ENCODE assay signal across 13 mouse cellular contexts in genomic region chr5:148690823-148691197, GRCm38 (mm10).
A peak's percentile ranks its signal among the peaks of the same experiment; 100 is the strongest.
DNase-seq lines count a peak whose midpoint lies in the region; ATAC-seq lines count a peak whose summit lies in the region.
"Had no signal": no experiment of that assay in that cellular context is flagged by ENCODE, and none has a peak within 500 bp of the region (broad histone marks: within the 10 kb centered on the region; RNA-seq: fewer than 3 reads in every experiment).

No protein-coding gene starts in this region.

- ATAC-seq in limb, embryonic 12.5 days (ENCODE audit: insufficient number of reproducible peaks, insufficient read depth, low FRiP score, low TSS enrichment, low read depth) = no peak
- ATAC-seq: inflammation-experienced regulatory T-cells, adult 6 months had no signal

- 0 out of 2 replicates have a peak overlapping the region, but pooled peaks have one; percentile 4 for H3K27ac ChIP-seq in limb, embryonic 12.5 days
- H3K27ac ChIP-seq: limb, embryonic 13.5 days; neural tube, embryonic 12.5 days had no signal

- H3K36me3 ChIP-seq in limb, embryonic 12.5 days = no peaks in the 10 kb centered on the region
- H3K36me3 ChIP-seq: heart, embryonic 12.5 days; limb, embryonic 13.5 days; neural tube, embryonic 12.5 days had no signal

- WGBS in limb, embryonic 12.5 days = 66% methylated on average over 8 of the region's 8 CpGs

- peaks cover 35% of the 10 kb centered on the region for H3K4me1 ChIP-seq in limb, embryonic 12.5 days (replicated peaks)
- H3K4me1 ChIP-seq: neural tube, embryonic 12.5 days had no signal

- H3K9me3 ChIP-seq in limb, embryonic 12.5 days = 0 out of 2 replicates have a peak, but pooled peaks cover 4% of the 10 kb centered on the region
- H3K9me3 ChIP-seq: heart, embryonic 12.5 days had no signal

- peak; percentile 60 to 82 for DNase-seq in cerebellum, postnatal 10 days
- DNase-seq in cerebellum, adult 18-20 months = no peak
- DNase-seq in left cerebral cortex, postnatal 10 days (ENCODE audit: extremely low spot score in 1 of 2, low spot score in 2 of 2) = peak; percentile 16 to 53
- DNase-seq in left cerebral cortex, adult 9 months (ENCODE audit: low spot score in 2 of 2) = no peak
- peak; percentile 66 for DNase-seq in Muller cell, postnatal 12 days (ENCODE audit: inconsistent ontology term)
- no peak for DNase-seq in gastrocnemius, postnatal 25 days
- DNase-seq in ovary, postnatal 36 days (ENCODE audit: low spot score) = no peak
- DNase-seq: cerebellum, postnatal 36 days had no signal

- H3K4me2 ChIP-seq in limb, embryonic 12.5 days = no peak overlapping the region
- H3K4me2 ChIP-seq: heart, embryonic 12.5 days; limb, embryonic 13.5 days; neural tube, embryonic 12.5 days had no signal

- H3K27me3 ChIP-seq in limb, embryonic 12.5 days = no peaks in the 10 kb centered on the region
- H3K27me3 ChIP-seq: heart, embryonic 12.5 days; limb, embryonic 13.5 days; neural tube, embryonic 12.5 days had no signal

- intact Hi-C loops in left cerebral cortex, postnatal 10 days (cut with DNase I) = no loop called here

- no peak overlapping the region for H3K4me3 ChIP-seq in limb, embryonic 12.5 days (replicated peaks)
- H3K4me3 ChIP-seq: heart, embryonic 12.5 days; limb, embryonic 13.5 days; neural tube, embryonic 12.5 days had no signal

- no peak overlapping the region for H3K9ac ChIP-seq in limb, embryonic 12.5 days (replicated peaks)
- H3K9ac ChIP-seq: heart, embryonic 12.5 days; limb, embryonic 13.5 days; neural tube, embryonic 12.5 days had no signal

Comparison
In these comparisons a context has a peak if more than half of its experiments do, and no peak if none do; other contexts are left out.
1. DNase-seq: peak in cerebellum, postnatal 10 days (2 of 2), left cerebral cortex, postnatal 10 days (2 of 2) and Muller cell, postnatal 12 days (single experiment); none in cerebellum, adult 18-20 months (0 of 2), left cerebral cortex, adult 9 months (0 of 2), gastrocnemius, postnatal 25 days (single experiment) and ovary, postnatal 36 days (single experiment).